Mouse (Mus musculus) kidney, adult 2 months (tissue): ENCODE measurements at regions not wholly inside any gene's neighbourhood (a gene's known extent, or its start where the extent isn't known, plus 50 kb on each side); places are given as distances from the start of the nearest gene placed in this dataset.

Experiments
- CTCF ChIP-seq: fragments of 200-500 bp; conservative IDR thresholded peaks from 2 replicates; pipeline ENCODE4 v1.5.1; 2011; ENCODE audit warnings: low read depth, mild to moderate bottlenecking, control low read depth, low read length, moderate library complexity, mixed read lengths; ENCODE audit not compliant: insufficient read depth, insufficient read length
- POLR2A ChIP-seq: fragments of 200-500 bp; IDR thresholded peaks from one replicate; pipeline ENCODE4 v1.6.1; 2011; ENCODE audit warnings: low read depth, low read length, control low read depth

- TF ChIP-seq CTCF (no peak), POLR2A (no peak)
Observed at GRCm38 (mm10) chr13:115266164-115266563, 164.4 kb upstream of the Itga1 start.
